Mouse (Mus musculus): ENCODE data around the gene Neo1. TPM values are rescaled to one million over a fixed set of nuclear protein-coding genes. Genes with fewer than 3 reads are reported as not detected.

Neo1 gene
- polyA plus RNA-seq, 1 experiment from 2014 or later = 11.2 TPM

- no peak for ATAC-seq
- WGBS = 76% methylated on average over 7 of the region's 7 CpGs
- no peaks in the 10 kb centered on the region for H3K4me1 ChIP-seq (ENCODE audit: control insufficient read depth, insufficient read depth, low read length)
These were observed 188.6 kb downstream of the Neo1 start for GRCm38 (mm10) chr9:58847676-58848075.

GRCm38 (mm10) chr9:58847008-58847407 lies 189.2 kb downstream of the Neo1 start:
- H3K4me1 ChIP-seq (ENCODE audit: control insufficient read depth, insufficient read depth, low read length) = no peaks in the 10 kb centered on the region
- no peak overlapping the region for H3K4me3 ChIP-seq (ENCODE audit: low read length)
- no peaks in the 10 kb centered on the region for H3K36me3 ChIP-seq (ENCODE audit: control insufficient read depth, insufficient read depth, low read length)
- ATAC-seq = no peak
- no peaks in the 10 kb centered on the region for H3K9me3 ChIP-seq (ENCODE audit: control insufficient read depth, low read length)
- 35% methylated on average over 3 of the region's 3 CpGs for WGBS
- no peak overlapping the region for H3K27ac ChIP-seq (ENCODE audit: low read length)
- H3K27me3 ChIP-seq (replicated peaks; ENCODE audit: control insufficient read depth, insufficient read depth, low read length) = no peaks in the 10 kb centered on the region
- H3K9ac ChIP-seq (ENCODE audit: low read depth, low read length) = no peak overlapping the region
- H3K4me2 ChIP-seq (ENCODE audit: low read depth, low read length) = no peak overlapping the region

More at GRCm38 (mm10) chr9:58847676-58848075, 188.6 kb downstream of the Neo1 start:
- no peaks in the 10 kb centered on the region for H3K9me3 ChIP-seq (ENCODE audit: control insufficient read depth, low read length)
- H3K36me3 ChIP-seq (ENCODE audit: control insufficient read depth, insufficient read depth, low read length) = no peaks in the 10 kb centered on the region
- no peak overlapping the region for H3K4me2 ChIP-seq (ENCODE audit: low read depth, low read length)
- no peaks in the 10 kb centered on the region for H3K27me3 ChIP-seq (replicated peaks; ENCODE audit: control insufficient read depth, insufficient read depth, low read length)
- H3K4me3 ChIP-seq (ENCODE audit: low read length) = no peak overlapping the region
- H3K9ac ChIP-seq (ENCODE audit: low read depth, low read length) = no peak overlapping the region
- H3K27ac ChIP-seq (ENCODE audit: low read length) = no peak overlapping the region

GRCm38 (mm10) chr9:58844597-58844996 lies 191.6 kb downstream of the Neo1 start:
- no peak overlapping the region for H3K4me2 ChIP-seq (ENCODE audit: low read depth, low read length)
- ATAC-seq = no peak

GRCm38 (mm10) chr9:58841655-58842054 lies 194.6 kb downstream of the Neo1 start:
- no peak for ATAC-seq
- Histone ChIP-seq H3K36me3 (ENCODE audit: control insufficient read depth, insufficient read depth, low read length) (no peaks in the 10 kb centered on the region), H3K4me1 (ENCODE audit: control insufficient read depth, insufficient read depth, low read length) (no peaks in the 10 kb centered on the region), H3K4me2 (ENCODE audit: low read depth, low read length) (no peak overlapping the region), H3K27ac (ENCODE audit: low read length) (no peak overlapping the region), H3K27me3 (replicated peaks; ENCODE audit: control insufficient read depth, insufficient read depth, low read length) (no peaks in the 10 kb centered on the region), H3K9ac (ENCODE audit: low read depth, low read length) (no peak overlapping the region), H3K9me3 (ENCODE audit: control insufficient read depth, low read length) (no peaks in the 10 kb centered on the region), H3K4me3 (ENCODE audit: low read length) (no peak overlapping the region)
- 21% methylated on average over 6 of the region's 6 CpGs for WGBS

More at GRCm38 (mm10) chr9:58844597-58844996, 191.6 kb downstream of the Neo1 start:
- Histone ChIP-seq H3K9ac (ENCODE audit: low read depth, low read length) (no peak overlapping the region), H3K27ac (ENCODE audit: low read length) (no peak overlapping the region), H3K27me3 (replicated peaks; ENCODE audit: control insufficient read depth, insufficient read depth, low read length) (no peaks in the 10 kb centered on the region), H3K9me3 (ENCODE audit: control insufficient read depth, low read length) (no peaks in the 10 kb centered on the region), H3K4me3 (ENCODE audit: low read length) (no peak overlapping the region), H3K36me3 (ENCODE audit: control insufficient read depth, insufficient read depth, low read length) (no peaks in the 10 kb centered on the region), H3K4me1 (ENCODE audit: control insufficient read depth, insufficient read depth, low read length) (no peaks in the 10 kb centered on the region)
- 95% methylated on average over 3 of the region's 3 CpGs for WGBS

GRCm38 (mm10) chr9:58838504-58838903 lies 197.7 kb downstream of the Neo1 start:
- Histone ChIP-seq H3K27ac (ENCODE audit: low read length) (no peak overlapping the region), H3K4me2 (ENCODE audit: low read depth, low read length) (no peak overlapping the region), H3K4me1 (ENCODE audit: control insufficient read depth, insufficient read depth, low read length) (peaks cover 3% of the 10 kb centered on the region; the same call in 1 of the 2 replicates), H3K4me3 (ENCODE audit: low read length) (no peak overlapping the region), H3K9ac (ENCODE audit: low read depth, low read length) (no peak overlapping the region), H3K36me3 (ENCODE audit: control insufficient read depth, insufficient read depth, low read length) (no peaks in the 10 kb centered on the region), H3K27me3 (replicated peaks; ENCODE audit: control insufficient read depth, insufficient read depth, low read length) (no peaks in the 10 kb centered on the region), H3K9me3 (ENCODE audit: control insufficient read depth, low read length) (no peaks in the 10 kb centered on the region)
- WGBS = 73% methylated on average over 5 of the region's 5 CpGs
- no peak for ATAC-seq

- Histone ChIP-seq H3K4me1 (ENCODE audit: control insufficient read depth, insufficient read depth, low read length) (peaks cover 11% of the 10 kb centered on the region; the same call in 1 of the 2 replicates), H3K9ac (ENCODE audit: low read depth, low read length) (no peak overlapping the region), H3K27ac (ENCODE audit: low read length) (no peak overlapping the region), H3K4me3 (ENCODE audit: low read length) (no peak overlapping the region), H3K36me3 (ENCODE audit: control insufficient read depth, insufficient read depth, low read length) (no peaks in the 10 kb centered on the region), H3K27me3 (replicated peaks; ENCODE audit: control insufficient read depth, insufficient read depth, low read length) (no peaks in the 10 kb centered on the region), H3K4me2 (ENCODE audit: low read depth, low read length) (no peak overlapping the region), H3K9me3 (ENCODE audit: control insufficient read depth, low read length) (no peaks in the 10 kb centered on the region)
- no peak for ATAC-seq
- WGBS = 49% methylated on average over 5 of the region's 5 CpGs
These were observed 199.1 kb downstream of the Neo1 start for GRCm38 (mm10) chr9:58837174-58837573.

- 45% methylated on average over 3 of the region's 3 CpGs for WGBS
- H3K4me3 ChIP-seq (ENCODE audit: low read length) = no peak overlapping the region
- H3K4me1 ChIP-seq (ENCODE audit: control insufficient read depth, insufficient read depth, low read length) = peaks cover 14% of the 10 kb centered on the region; the same call in 1 of the 2 replicates
- H3K27ac ChIP-seq (ENCODE audit: low read length) = peak overlapping the region; percentile 29; the same call in 1 of the 2 replicates
- H3K4me2 ChIP-seq (ENCODE audit: low read depth, low read length) = no peak overlapping the region
- peak; percentile 92 for ATAC-seq
- H3K9ac ChIP-seq (ENCODE audit: low read depth, low read length) = no peak overlapping the region
- H3K36me3 ChIP-seq (ENCODE audit: control insufficient read depth, insufficient read depth, low read length) = no peaks in the 10 kb centered on the region
- no peaks in the 10 kb centered on the region for H3K9me3 ChIP-seq (ENCODE audit: control insufficient read depth, low read length)
- H3K27me3 ChIP-seq (replicated peaks; ENCODE audit: control insufficient read depth, insufficient read depth, low read length) = no peaks in the 10 kb centered on the region
These were observed 203.3 kb downstream of the Neo1 start for GRCm38 (mm10) chr9:58832939-58833338.

- no peak for ATAC-seq
- H3K4me2 ChIP-seq (ENCODE audit: low read depth, low read length) = no peak overlapping the region
- no peak overlapping the region for H3K9ac ChIP-seq (ENCODE audit: low read depth, low read length)
- H3K27me3 ChIP-seq (replicated peaks; ENCODE audit: control insufficient read depth, insufficient read depth, low read length) = peaks cover 5% of the 10 kb centered on the region
- no peaks in the 10 kb centered on the region for H3K36me3 ChIP-seq (ENCODE audit: control insufficient read depth, insufficient read depth, low read length)
- H3K27ac ChIP-seq (ENCODE audit: low read length) = no peak overlapping the region
- no peak overlapping the region for H3K4me3 ChIP-seq (ENCODE audit: low read length)
- H3K4me1 ChIP-seq (ENCODE audit: control insufficient read depth, insufficient read depth, low read length) = peaks cover 11% of the 10 kb centered on the region; the same call in 1 of the 2 replicates
- no peaks in the 10 kb centered on the region for H3K9me3 ChIP-seq (ENCODE audit: control insufficient read depth, low read length)
- WGBS = 66% methylated on average over 4 of the region's 4 CpGs
These were observed 206.6 kb downstream of the Neo1 start for GRCm38 (mm10) chr9:58829627-58830026.

All from intestine, embryonic 16.5 days (tissue).